Mouse (Mus musculus): ENCODE results near the gene Tlr2.
A peak's percentile ranks its signal among the peaks of the same experiment; 100 is the strongest.

Gene Tlr2

DNA sequence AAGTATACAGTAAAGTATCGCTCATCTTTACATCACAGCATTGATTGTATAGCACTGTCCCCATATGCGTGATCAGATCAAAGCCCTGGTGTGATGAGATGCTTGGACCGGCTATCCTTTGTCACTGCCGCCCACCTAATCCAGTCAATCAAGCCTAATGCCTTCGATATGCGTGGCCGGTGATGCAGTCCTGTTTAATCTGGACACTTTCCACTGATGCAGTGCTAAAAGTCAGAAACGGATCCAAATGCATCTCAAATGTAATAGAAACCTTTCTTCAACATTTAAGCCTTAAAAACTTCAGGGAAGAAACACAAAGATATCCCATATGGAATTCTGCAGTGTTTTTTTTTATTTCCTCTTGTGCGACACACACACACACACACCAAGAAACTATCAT lies 13.9 kb downstream of the Tlr2 start:
- DNase-seq: no peak

DNA sequence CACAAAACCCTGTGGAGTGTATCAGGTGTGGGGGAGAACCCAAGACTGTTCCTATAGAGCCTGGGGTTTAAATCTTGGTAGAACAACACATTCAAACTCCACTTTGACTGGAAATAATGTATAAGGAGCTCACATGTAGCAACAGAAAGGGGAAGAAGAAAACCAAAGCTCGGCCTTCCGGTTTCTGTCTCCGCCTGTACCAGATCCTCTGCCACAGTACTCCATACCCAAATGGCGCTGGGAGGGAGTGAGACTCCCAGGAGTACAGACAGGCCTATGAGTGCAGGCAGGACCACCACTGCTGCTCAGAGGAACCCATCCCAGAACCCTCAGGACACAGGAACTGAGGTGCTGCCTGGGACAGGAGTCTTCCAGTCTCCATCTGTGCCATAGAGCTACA lies 17.8 kb downstream of the Tlr2 start:
- DNase-seq: no peak

DNA sequence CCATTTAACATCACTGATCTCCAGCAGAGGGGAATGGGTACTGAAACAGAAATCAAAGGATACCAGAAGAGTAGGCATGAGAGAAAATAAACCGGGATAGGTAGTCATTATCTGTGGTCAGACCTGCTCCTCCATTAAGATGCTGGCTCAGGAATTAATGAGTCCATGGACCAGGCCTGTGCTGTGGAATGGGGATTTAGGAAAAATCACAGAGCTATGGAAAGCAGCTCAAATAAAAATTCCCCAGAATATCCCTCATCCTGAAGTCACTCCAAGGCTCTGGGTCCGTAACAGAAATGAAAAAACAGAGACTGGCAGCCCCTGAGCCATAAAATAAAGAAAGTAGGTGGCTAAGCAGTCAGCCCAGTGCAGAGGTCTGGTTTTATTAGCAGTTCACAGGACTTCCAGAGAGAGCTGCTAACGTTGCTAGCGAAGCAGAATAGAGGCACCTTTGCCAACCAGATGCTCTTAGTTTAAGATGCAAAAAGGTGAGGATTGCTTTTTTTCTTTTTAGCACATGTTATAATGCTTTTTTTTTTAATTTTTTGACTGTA lies 25.1 kb downstream of the Tlr2 start:
- no peak for DNase-seq

DNA sequence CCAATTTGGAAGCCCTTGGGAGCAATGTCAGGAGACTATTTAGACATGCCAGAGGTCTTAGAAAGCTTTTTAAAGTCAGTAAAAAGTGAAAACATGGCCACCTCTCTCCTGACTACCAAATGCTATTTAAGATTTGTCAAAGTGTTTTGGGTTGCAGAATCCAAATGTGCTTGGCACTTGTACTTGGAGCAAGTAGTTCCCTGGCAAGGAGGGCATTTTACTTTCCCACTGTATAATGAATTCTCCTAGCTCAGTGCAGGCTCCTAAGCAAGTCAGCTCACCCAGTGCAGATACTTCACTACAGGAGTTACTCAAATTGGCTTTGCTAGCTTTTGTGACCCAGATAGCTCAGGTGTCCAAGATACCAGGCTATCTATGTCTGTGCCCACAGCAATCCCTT lies 28.7 kb downstream of the Tlr2 start:
- DNase-seq: no peak

DNA sequence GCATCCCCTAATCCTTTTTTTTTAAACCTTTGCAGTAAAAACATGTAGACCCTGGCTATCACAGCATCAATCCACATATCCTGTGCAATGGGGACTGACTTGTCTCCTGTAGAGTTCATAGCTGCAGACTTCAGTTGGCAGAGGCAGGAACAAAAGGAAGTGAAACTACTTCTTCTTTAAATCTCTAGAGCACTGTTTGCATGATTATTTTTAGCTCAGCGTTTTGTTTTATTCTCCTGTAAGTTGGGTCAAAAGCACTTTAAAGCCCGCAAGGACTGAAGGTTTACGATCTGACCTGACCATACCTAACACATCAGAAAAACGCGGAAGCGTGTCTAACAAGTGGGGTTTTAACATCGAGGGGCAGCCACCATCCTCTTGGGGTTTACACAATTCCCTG lies 29.6 kb downstream of the Tlr2 start:
- DNase-seq: peak in 1 of 2 experiments; percentile 3

DNA sequence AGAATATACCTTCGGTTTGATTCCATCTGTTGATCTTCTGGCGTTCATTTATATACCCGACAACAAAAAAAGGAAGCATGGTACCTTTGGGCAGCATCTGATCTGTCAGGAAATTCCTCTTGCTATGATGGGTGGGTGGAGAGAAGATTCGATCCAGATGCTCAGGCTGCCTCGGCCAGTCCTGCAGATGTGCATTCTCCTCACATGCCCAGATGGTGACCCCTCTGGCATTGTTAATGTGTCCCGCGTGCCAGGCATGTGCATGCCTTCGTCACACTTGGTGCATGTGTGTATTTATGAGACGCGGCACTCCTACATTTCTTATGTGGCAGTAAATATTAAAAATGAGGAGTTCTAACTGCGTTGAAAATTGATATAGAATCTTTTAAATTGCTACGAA lies 33.1 kb downstream of the Tlr2 start:
- DNase-seq: no peak

DNA sequence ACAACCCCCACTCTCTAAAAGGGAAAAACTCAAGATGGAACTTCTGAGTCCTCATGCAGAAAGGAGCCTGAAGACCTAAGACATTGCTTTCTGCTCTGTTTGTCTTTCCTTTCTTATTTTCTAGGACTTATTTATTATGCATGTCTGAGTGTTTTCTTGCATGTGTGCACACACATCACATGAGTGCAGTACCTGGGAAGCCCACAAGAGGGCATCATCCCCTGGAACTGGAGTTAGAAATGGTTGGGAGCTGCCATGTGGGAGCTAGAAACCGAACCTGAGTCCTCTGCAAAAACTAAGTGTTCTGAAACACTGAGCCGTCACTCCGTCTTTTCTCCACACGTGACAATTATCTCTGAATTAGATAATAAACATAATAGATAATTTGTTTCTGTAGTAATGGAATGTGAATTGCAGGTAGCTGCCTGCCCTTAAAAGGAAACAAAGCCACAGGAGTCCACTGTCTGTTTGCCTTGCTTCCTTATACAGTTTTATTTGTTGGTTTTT lies 39.9 kb downstream of the Tlr2 start:
- DNase-seq: no peak

DNA sequence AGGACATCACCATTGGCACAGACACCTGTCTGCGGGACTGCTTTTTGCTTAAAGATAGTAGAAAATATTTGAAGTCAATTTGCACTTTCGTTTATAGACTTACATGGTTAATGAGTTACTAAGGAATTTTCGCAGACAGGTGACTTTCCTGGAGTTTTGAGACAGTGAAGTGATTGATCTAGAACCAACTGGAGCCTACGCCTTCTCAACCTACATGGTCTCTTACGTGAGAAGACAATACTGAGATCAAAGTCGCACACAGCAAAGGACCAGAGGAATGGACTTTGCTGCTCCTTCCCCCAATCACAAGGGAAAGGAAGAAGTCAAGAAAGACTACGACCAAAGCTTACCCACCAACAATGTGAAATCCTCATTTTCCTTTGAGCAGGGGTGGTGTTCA lies 42.1 kb downstream of the Tlr2 start:
- DNase-seq: no peak

DNA sequence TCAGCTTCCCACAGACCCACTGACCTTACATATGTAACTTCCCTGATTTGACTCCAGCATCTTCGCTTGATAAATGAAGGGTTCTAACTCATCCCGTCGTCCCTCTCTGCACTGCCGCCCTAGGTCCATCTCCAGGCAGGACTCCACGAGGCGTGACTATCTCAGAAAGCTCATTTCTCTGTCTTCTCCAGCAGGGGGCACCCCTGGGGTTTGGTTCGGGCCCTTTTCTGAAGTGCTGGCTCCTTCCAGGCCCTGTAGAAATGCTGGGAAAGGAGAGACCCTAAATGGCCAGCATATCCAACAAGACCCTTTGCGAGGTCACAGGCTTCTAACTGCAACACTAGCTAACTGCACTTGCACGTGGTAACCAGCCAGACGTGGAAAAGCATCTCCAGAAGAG lies 43.7 kb downstream of the Tlr2 start:
- DNase-seq: peak; percentile 49 to 67

DNA sequence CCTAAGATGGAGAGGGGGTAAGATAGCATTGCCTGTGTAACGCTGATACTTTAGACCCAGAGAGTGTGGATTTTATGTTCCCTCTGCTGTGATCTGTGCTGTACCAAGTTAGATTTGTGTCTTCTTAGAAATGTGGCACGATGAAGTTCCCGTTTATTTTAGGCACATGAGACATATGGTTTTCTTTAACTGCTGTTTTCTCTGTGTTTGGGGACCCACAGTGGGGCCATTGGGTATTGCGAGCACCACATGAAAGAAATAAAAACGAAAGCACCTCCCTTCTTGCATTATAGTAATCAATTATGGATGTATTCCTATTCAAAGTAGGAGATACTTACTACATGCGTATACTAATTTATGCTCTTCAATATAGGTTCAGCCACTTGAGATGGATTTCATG lies 44.5 kb downstream of the Tlr2 start:
- DNase-seq: no peak

DNA sequence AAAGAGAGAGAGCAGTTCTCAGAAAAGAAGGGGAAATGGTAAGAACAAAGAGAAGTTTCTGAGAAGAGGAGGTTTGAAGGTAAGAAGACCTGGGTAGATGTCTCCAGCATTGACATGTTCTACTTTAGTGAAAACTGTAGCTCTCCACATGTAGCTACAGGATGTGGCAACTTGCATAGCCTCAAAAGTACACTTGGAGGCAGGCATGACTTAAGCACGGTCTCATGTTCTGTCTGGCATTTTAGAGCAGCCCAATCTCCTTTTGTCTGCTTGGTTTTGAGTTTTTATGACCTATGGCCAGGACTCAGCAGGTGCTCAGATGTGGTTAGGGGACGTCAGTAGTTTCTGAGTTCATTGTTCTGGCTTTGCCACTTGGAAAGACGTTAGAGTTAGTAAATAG lies 50.1 kb downstream of the Tlr2 start:
- DNase-seq: no peak

DNA sequence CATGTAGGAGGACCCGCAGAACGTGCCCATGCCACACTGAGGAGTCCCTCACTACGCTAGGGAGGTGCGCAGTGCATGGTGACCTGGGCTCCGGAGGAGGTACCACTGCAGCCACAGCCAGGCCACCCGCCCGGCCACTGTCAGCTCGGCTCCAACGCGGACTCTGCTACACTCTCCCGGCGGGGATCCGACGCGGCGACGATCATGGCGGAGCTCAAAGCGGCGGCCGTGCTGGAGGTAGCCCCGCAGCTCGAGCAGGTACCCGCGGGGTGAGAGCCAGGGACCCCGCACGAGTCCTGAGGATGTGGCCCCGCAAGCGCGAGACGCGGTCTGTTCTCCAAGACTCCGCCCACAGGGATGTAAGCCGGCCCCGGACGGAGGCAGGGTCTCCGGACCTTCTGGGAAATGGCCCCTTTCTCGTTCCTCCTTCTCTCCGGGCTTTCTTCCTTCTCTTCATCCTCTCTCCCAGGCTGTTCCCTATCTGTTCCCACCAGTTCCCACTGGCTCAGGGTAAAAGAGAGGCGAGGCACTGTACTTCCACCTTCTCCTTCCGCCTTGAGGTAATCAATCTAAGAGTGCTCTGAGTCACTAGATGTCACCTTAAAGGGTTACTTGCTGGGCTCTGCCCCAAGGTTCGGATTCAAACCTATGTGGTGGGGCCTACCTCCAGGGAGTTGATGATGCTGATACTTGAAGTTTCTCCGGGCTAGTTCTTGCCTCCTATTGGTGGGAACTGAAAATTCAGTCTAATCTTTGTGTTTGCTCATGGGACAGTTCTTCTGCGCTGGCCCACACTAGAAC lies 51.7 kb downstream of the Tlr2 start:
- no peak for DNase-seq

DNA sequence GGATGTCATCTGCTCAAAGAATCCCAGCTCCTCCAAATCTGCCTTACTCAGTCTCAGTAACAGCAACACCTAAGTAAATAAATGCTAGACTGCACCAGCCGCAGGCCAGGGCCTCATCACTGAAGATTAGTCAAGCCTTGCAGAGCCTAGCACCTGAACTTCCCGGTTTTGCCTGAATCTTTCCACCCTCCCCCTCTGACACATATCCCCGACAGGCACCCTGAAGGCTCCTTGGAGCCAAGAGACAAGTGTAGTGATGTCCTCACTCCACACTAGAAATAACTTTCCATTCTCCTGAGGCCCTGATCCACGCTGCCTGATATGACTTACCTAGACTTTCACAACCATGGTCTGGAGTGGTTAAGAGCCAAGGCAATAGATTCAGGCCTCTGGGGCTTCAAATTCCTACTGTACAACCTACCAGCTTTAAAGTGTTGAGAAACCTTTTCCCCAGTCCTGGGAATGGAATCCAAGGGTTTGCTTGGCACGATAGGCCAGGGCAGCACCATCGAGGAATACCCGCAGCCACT lies 53.7 kb downstream of the Tlr2 start:
- no peak for DNase-seq

DNA sequence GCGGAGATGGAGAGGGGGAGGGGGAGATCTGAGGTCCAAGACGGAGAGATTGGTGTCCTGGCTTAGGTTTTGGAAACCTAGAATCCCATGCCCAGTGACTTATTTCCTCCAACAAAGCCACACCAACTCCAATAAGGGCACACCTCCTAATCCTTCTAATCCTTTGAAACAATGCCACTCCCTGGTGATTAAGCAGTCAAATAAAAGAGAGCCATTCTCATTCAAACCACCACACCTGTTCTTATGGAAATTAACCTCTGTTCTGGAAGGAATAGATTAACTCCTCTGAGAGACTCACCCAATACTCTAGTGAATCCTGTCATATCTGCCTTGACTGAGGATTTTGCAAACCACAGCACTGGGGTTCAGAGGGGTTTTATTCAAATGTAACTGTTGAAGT lies 54.5 kb downstream of the Tlr2 start:
- no peak for DNase-seq
